Comparison of ENCODE assay signal across 8 mouse cellular contexts in genomic region chr19:24251869-24252268, GRCm38 (mm10). TPM values are rescaled to one million over a fixed set of nuclear protein-coding genes. Genes with fewer than 3 reads are reported as not detected.
DNase-seq lines count a peak whose midpoint lies in the region; ATAC-seq and TF ChIP-seq lines count a peak whose summit lies in the region.

No protein-coding gene starts in this region.

- H3K4me2 ChIP-seq in forebrain, embryonic 11.5 days (ENCODE audit: low read depth, low read length, severe bottlenecking): no peak overlapping the region
- H3K4me2 ChIP-seq in heart, embryonic 11.5 days: peak overlapping the region; percentile 25

- peak overlapping the region; percentile 60 for H3K27ac ChIP-seq in forebrain, embryonic 10.5 days
- no peak overlapping the region for H3K27ac ChIP-seq in forebrain, embryonic 11.5 days (ENCODE audit: low read depth, low read length)
- H3K27ac ChIP-seq in ES-Bruce4 (ENCODE audit: insufficient read depth, low read length): peak overlapping the region; percentile 84
- peak overlapping the region; percentile 85 for H3K27ac ChIP-seq in heart, embryonic 11.5 days (ENCODE audit: low read depth, low read length)
- H3K27ac ChIP-seq in limb, embryonic 10.5 days: peak overlapping the region; percentile 48

- no peak for ATAC-seq in forebrain, embryonic 11.5 days (replicated peaks; ENCODE audit: low FRiP score)
- ATAC-seq in heart, embryonic 11.5 days (replicated peaks; ENCODE audit: insufficient number of reproducible peaks, low FRiP score, low TSS enrichment): peak; percentile 68; the same call in 1 of the 2 replicates
- ATAC-seq in megakaryocyte progenitor cell, adult 5-6 weeks (replicated peaks; ENCODE audit: poor library complexity): no peak

- WGBS in forebrain, embryonic 10.5 days: 13% methylated on average over 6 of the region's 6 CpGs
- WGBS in forebrain, embryonic 11.5 days: 13% methylated on average over 6 of the region's 6 CpGs
- WGBS in heart, embryonic 11.5 days (ENCODE audit: insufficient replicate concordance): 15% methylated on average over 6 of the region's 6 CpGs
- 37% methylated on average over 6 of the region's 6 CpGs for WGBS in limb, embryonic 10.5 days

- no peak for TF ChIP-seq CTCF in ES-Bruce4 (IDR thresholded peaks at IDR 0.05; ENCODE audit: low read depth, low read length)

- TF ChIP-seq POLR2A in ES-Bruce4 (IDR thresholded peaks at IDR 0.05; ENCODE audit: insufficient read depth, low read length): no peak

- 0 out of 2 replicates have a peak, but pooled peaks have one; percentile 53 for TF ChIP-seq EP300 in ES-Bruce4 (IDR thresholded peaks at IDR 0.05; ENCODE audit: insufficient read depth, low read depth, low read length)

- no peak for DNase-seq in forebrain, embryonic 10.5 days (ENCODE audit: extremely low spot score, low spot score)
- DNase-seq in forebrain, embryonic 11.5 days (ENCODE audit: low spot score): no peak
- DNase-seq in limb, embryonic 10.5 days (ENCODE audit: low spot score): no peak
- DNase-seq in frontal cortex, postnatal 25 days (ENCODE audit: low spot score in 2 of 2): no peak
- no peak for DNase-seq in layer of hippocampus, adult 9-10 months (ENCODE audit: low spot score)

- H3K4me1 ChIP-seq in forebrain, embryonic 10.5 days: peaks cover 29% of the 10 kb centered on the region
- H3K4me1 ChIP-seq in forebrain, embryonic 11.5 days (replicated peaks; ENCODE audit: control insufficient read depth, insufficient read depth, low read length): peaks cover 5% of the 10 kb centered on the region
- H3K4me1 ChIP-seq in ES-Bruce4 (ENCODE audit: control insufficient read depth, insufficient read depth, low read length): peaks cover 13% of the 10 kb centered on the region
- H3K4me1 ChIP-seq in heart, embryonic 11.5 days (ENCODE audit: control insufficient read depth, insufficient read depth, low read length): peaks cover 12% of the 10 kb centered on the region
- H3K4me1 ChIP-seq in limb, embryonic 10.5 days: peaks cover 14% of the 10 kb centered on the region

- H3K9ac ChIP-seq in forebrain, embryonic 11.5 days (ENCODE audit: low read length): no peak overlapping the region
- H3K9ac ChIP-seq in ES-Bruce4 (ENCODE audit: low read depth, poor library complexity, severe bottlenecking): 0 out of 2 replicates have a peak overlapping the region, but pooled peaks have one; percentile 1
- H3K9ac ChIP-seq in heart, embryonic 11.5 days (ENCODE audit: low read depth, low read length): peak overlapping the region; percentile 56

- H3K27me3 ChIP-seq in forebrain, embryonic 10.5 days (ENCODE audit: poor library complexity, severe bottlenecking): no peaks in the 10 kb centered on the region
- H3K27me3 ChIP-seq in forebrain, embryonic 11.5 days (ENCODE audit: control insufficient read depth, insufficient read depth, low read length): no peaks in the 10 kb centered on the region
- no peaks in the 10 kb centered on the region for H3K27me3 ChIP-seq in ES-Bruce4 (ENCODE audit: control insufficient read depth, insufficient read depth, low read length, poor library complexity, severe bottlenecking)
- no peaks in the 10 kb centered on the region for H3K27me3 ChIP-seq in heart, embryonic 11.5 days (ENCODE audit: control insufficient read depth, insufficient read depth, low read length)
- H3K27me3 ChIP-seq in limb, embryonic 10.5 days (ENCODE audit: low read depth, poor library complexity, severe bottlenecking): no peaks in the 10 kb centered on the region

- no peaks in the 10 kb centered on the region for H3K36me3 ChIP-seq in forebrain, embryonic 10.5 days (replicated peaks)
- no peaks in the 10 kb centered on the region for H3K36me3 ChIP-seq in forebrain, embryonic 11.5 days (ENCODE audit: control insufficient read depth, insufficient read depth, low read length)
- H3K36me3 ChIP-seq in ES-Bruce4 (ENCODE audit: control insufficient read depth, insufficient read depth, low read length, poor library complexity, severe bottlenecking): no peaks in the 10 kb centered on the region
- no peaks in the 10 kb centered on the region for H3K36me3 ChIP-seq in heart, embryonic 11.5 days (ENCODE audit: control insufficient read depth, insufficient read depth, low read length)
- no peaks in the 10 kb centered on the region for H3K36me3 ChIP-seq in limb, embryonic 10.5 days

- H3K9me3 ChIP-seq in forebrain, embryonic 10.5 days: no peaks in the 10 kb centered on the region
- H3K9me3 ChIP-seq in forebrain, embryonic 11.5 days (ENCODE audit: control insufficient read depth, low read length): no peaks in the 10 kb centered on the region
- no peaks in the 10 kb centered on the region for H3K9me3 ChIP-seq in ES-Bruce4 (replicated peaks; ENCODE audit: control insufficient read depth, insufficient read depth, low read length, poor library complexity, severe bottlenecking)
- no peaks in the 10 kb centered on the region for H3K9me3 ChIP-seq in heart, embryonic 11.5 days (replicated peaks; ENCODE audit: control insufficient read depth, low read length)
- no peaks in the 10 kb centered on the region for H3K9me3 ChIP-seq in limb, embryonic 10.5 days (replicated peaks)

- H3K4me3 ChIP-seq in forebrain, embryonic 10.5 days: no peak overlapping the region
- no peak overlapping the region for H3K4me3 ChIP-seq in forebrain, embryonic 11.5 days (ENCODE audit: low read depth, low read length)
- no peak overlapping the region for H3K4me3 ChIP-seq in ES-Bruce4 (ENCODE audit: low read depth, low read length)
- no peak overlapping the region for H3K4me3 ChIP-seq in heart, embryonic 11.5 days (ENCODE audit: low read depth, low read length)
- H3K4me3 ChIP-seq in limb, embryonic 10.5 days: no peak overlapping the region

RNA-seq across cellular contexts. Expression of gene Tjp2, which starts 27.0 kb away (rescaled TPM):
- polyA plus RNA-seq in forebrain, embryonic 10.5 days (2016; fragmentation: Nextera tagmentation; extraction: Ambion mirVana): 36.9 and 37.6 TPM in 2 replicates
- polyA plus RNA-seq in forebrain, embryonic 11.5 days (2014; fragmentation: Nextera tagmentation; extraction: Ambion mirVana): 32.1 and 36.9 TPM in 2 replicates
- polyA plus RNA-seq in ES-Bruce4 (2011; ENCODE audit: insufficient read depth, insufficient read length, low read depth, missing spikeins): 114 and 115 TPM in 2 replicates
- 21.3 and 25.0 TPM in 2 replicates for polyA plus RNA-seq in heart, embryonic 11.5 days (2014; fragmentation: Nextera tagmentation; extraction: Ambion mirVana)
- polyA plus RNA-seq in limb, embryonic 10.5 days (2016; fragmentation: Nextera tagmentation; extraction: Ambion mirVana): 35.2 and 36.4 TPM in 2 replicates
- 2.5 and 2.7 TPM in 2 replicates for total RNA-seq in megakaryocyte progenitor cell, adult 5-6 weeks (2015)
- 3.5 TPM in 2 replicates for total RNA-seq in megakaryocyte progenitor cell, adult 5-6 weeks (2017)

RNA-seq across cellular contexts. Expression of gene Fxn, which starts 28.5 kb away (rescaled TPM):
- 64.0 and 65.9 TPM in 2 replicates for polyA plus RNA-seq in forebrain, embryonic 10.5 days (2016; fragmentation: Nextera tagmentation; extraction: Ambion mirVana)
- polyA plus RNA-seq in forebrain, embryonic 11.5 days (2014; fragmentation: Nextera tagmentation; extraction: Ambion mirVana): 53.3 and 56.8 TPM in 2 replicates
- polyA plus RNA-seq in ES-Bruce4 (2011; ENCODE audit: insufficient read depth, insufficient read length, low read depth, missing spikeins): 9.0 and 11.2 TPM in 2 replicates
- 60.3 and 67.0 TPM in 2 replicates for polyA plus RNA-seq in heart, embryonic 11.5 days (2014; fragmentation: Nextera tagmentation; extraction: Ambion mirVana)
- polyA plus RNA-seq in limb, embryonic 10.5 days (2016; fragmentation: Nextera tagmentation; extraction: Ambion mirVana): 62.7 and 67.1 TPM in 2 replicates
- 28.2 and 30.0 TPM in 2 replicates for total RNA-seq in megakaryocyte progenitor cell, adult 5-6 weeks (2015)
- total RNA-seq in megakaryocyte progenitor cell, adult 5-6 weeks (2017): 13.0 and 15.3 TPM in 2 replicates
